Mouse (Mus musculus) forebrain, embryonic 13.5 days (tissue): Measurements from ENCODE around the gene Creb5. TPM values are rescaled to one million over a fixed set of nuclear protein-coding genes. Genes with fewer than 3 reads are reported as not detected.

ENCODE experiments used
- ATAC-seq: fragments of 200-750 bp; cut with Nextera tagmentation; 2 replicates; pipeline ENCODE4 v1.8.0; 2017
- H3K27ac ChIP-seq: fragments of 300-500 bp; sonication (generic); 2 replicates; pipeline ENCODE4 v1.5.1; 2015; ENCODE audit warnings: inconsistent platforms, mild to moderate bottlenecking, moderate library complexity
- H3K27me3 ChIP-seq: fragments of 300-500 bp; sonication (generic); 2 replicates; pipeline ENCODE4 v1.6.1; 2015; ENCODE audit warnings: mild to moderate bottlenecking, inconsistent platforms
- H3K36me3 ChIP-seq: fragments of 300-500 bp; sonication (generic); 2 replicates; pipeline ENCODE4 v1.6.1; 2015; ENCODE audit warnings: mild to moderate bottlenecking, inconsistent platforms; ENCODE audit not compliant: poor library complexity, severe bottlenecking
- H3K4me1 ChIP-seq: fragments of 300-500 bp; sonication (generic); 2 replicates; pipeline ENCODE4 v1.6.1; 2015; ENCODE audit warnings: inconsistent platforms
- H3K4me2 ChIP-seq: fragments of 300-500 bp; sonication (generic); 2 replicates; pipeline ENCODE4 v1.6.1; 2015; ENCODE audit warnings: inconsistent platforms, mild to moderate bottlenecking, moderate library complexity
- H3K4me3 ChIP-seq: fragments of 300-500 bp; sonication (generic); 2 replicates; pipeline ENCODE4 v1.5.1; 2015; ENCODE audit warnings: mild to moderate bottlenecking, inconsistent platforms
- H3K9ac ChIP-seq: fragments of 300-500 bp; sonication (generic); 2 replicates; pipeline ENCODE4 v1.6.1; 2015; ENCODE audit warnings: mild to moderate bottlenecking, inconsistent platforms
- H3K9me3 ChIP-seq: fragments of 300-500 bp; sonication (generic); replicated peaks from 2 replicates; pipeline ENCODE4 v1.6.1; 2016; ENCODE audit warnings: inconsistent platforms
- WGBS: fragments of 180-500 bp; shearing (Covaris S2); methylation state at CpG from one replicate; pipeline ENCODE4 v1.1.7; 2015; 5-methylcytosine and 5-hydroxymethylcytosine counted together
- polyA plus RNA-seq: library from polyadenylated mRNA; unstranded; fragments of >200 nt; fragmentation: Nextera tagmentation; extraction: Ambion mirVana; gene quantifications from 2 replicates; pipeline ENCODE4 v1.2.1, GENCODE M21; 2015

Gene Creb5
- polyA plus RNA-seq, 1 experiment from 2014 or later = 31.7 TPM

GRCm38 (mm10) chr6:53619676-53620075 lies 332.6 kb downstream of the Creb5 start:
- Histone ChIP-seq H3K9ac (no peak overlapping the region), H3K4me1 (peaks cover 41% of the 10 kb centered on the region), H3K27me3 (no peaks in the 10 kb centered on the region), H3K4me3 (no peak overlapping the region), H3K36me3 (no peaks in the 10 kb centered on the region), H3K9me3 (no peaks in the 10 kb centered on the region), H3K27ac (no peak overlapping the region), H3K4me2 (no peak overlapping the region)
- whole genome bisulfite sequencing = 71% methylated on average over 1 of the region's 1 CpGs
- no peak for ATAC-seq

DNA sequence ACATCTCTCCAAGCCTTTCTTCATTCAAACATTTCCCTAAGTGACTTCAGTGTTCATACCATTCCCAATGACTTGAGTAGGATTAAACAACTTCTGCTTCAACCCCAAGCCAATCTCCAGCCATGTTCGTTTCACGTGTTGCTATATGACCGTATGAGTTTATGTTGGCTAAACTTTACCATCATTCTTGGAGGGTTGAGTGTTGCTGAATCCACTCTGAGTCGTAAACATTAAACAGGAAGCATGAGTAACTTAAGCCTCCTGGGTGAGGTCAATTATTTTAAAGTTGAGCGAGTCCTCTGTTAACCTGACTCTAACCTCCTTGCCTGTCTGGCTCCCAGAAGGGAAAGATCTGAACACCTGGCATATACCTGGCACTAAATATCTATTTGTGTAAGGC lies 334.2 kb downstream of the Creb5 start:
- Histone ChIP-seq H3K9me3 (no peaks in the 10 kb centered on the region), H3K27me3 (no peaks in the 10 kb centered on the region), H3K9ac (no peak overlapping the region), H3K4me3 (no peak overlapping the region), H3K36me3 (no peaks in the 10 kb centered on the region), H3K27ac (no peak overlapping the region), H3K4me1 (peaks cover 47% of the 10 kb centered on the region), H3K4me2 (no peak overlapping the region)
- no peak for ATAC-seq
- 88% methylated on average over 5 of the region's 5 CpGs for WGBS

DNA sequence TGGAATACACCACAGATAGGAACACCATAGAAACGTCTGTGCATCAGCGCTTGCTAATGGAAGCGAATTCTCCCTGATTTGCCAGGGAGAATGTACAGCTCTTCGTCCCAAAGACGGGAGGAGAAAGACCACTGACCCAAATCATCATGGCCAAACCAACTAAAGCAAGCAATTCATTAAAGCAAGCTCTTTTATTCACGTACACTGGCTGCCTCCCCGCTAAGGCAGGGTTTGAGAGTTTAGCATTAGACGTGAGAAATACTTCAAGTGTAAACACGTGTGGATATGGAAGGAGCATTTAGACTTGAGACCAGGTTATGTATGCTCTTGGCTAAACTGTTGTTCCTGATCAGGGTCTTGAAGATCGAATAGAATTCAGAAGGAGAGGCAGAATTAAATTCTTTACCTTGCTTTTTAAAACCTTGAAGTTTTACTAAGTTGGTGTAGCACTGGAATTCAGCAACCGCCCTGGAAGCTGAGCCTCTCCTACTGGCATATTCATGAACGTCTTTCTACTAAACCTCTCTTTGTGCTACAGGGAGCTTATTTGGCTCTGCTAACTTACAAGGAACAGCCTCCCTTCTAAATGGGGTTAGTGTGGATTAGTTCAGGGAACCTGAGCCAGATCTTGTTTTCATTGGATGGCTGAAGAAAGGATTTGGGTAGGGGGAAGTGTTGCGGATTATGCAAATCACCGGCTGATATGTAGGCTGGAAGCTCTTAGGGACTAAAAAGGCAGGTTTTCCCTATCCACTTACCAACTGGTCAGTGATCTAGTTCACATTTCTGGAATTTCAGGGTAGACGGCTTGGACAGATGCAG lies 337.6 kb downstream of the Creb5 start:
- no peak overlapping the region for H3K9ac ChIP-seq
- H3K27ac ChIP-seq = peak overlapping the region; percentile 81
- ATAC-seq = peak; percentile 90
- H3K9me3 ChIP-seq = no peaks in the 10 kb centered on the region
- peak overlapping the region; percentile 25 for H3K4me2 ChIP-seq
- 7% methylated on average over 15 of the region's 15 CpGs for WGBS
- H3K27me3 ChIP-seq = no peaks in the 10 kb centered on the region
- no peak overlapping the region for H3K4me3 ChIP-seq
- H3K36me3 ChIP-seq = no peaks in the 10 kb centered on the region
- peaks cover 57% of the 10 kb centered on the region for H3K4me1 ChIP-seq

GRCm38 (mm10) chr6:53626044-53626443 lies 339.0 kb downstream of the Creb5 start:
- H3K4me3 ChIP-seq = no peak overlapping the region
- no peak overlapping the region for H3K9ac ChIP-seq
- no peak for ATAC-seq
- no peak overlapping the region for H3K27ac ChIP-seq
- peaks cover 57% of the 10 kb centered on the region for H3K4me1 ChIP-seq
- 82% methylated on average over 5 of the region's 5 CpGs for WGBS
- no peak overlapping the region for H3K4me2 ChIP-seq
- H3K36me3 ChIP-seq = no peaks in the 10 kb centered on the region
- H3K9me3 ChIP-seq = no peaks in the 10 kb centered on the region
- H3K27me3 ChIP-seq = no peaks in the 10 kb centered on the region

DNA sequence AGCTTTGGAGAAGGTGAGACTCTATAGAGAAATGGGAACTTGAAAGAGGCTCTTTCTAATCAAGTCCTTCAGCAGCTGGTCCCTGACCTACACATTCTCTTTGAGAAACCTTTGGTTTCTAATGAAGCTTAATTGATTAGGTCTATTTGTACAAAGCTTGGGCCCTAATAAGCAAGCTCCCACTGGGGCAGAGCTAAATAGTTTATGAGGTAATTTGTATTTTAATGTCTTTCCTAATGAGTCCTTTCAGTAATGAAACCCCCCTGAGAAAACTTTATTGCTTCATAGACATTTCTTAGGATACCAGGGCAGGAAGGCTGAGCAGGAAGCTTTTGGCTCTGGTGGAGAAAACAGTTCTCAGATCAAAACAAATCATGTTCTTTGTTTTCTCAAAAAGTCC lies 341.6 kb downstream of the Creb5 start:
- no peaks in the 10 kb centered on the region for H3K9me3 ChIP-seq
- H3K27ac ChIP-seq = no peak overlapping the region
- H3K9ac ChIP-seq = no peak overlapping the region
- no peaks in the 10 kb centered on the region for H3K27me3 ChIP-seq
- ATAC-seq = no peak
- H3K4me3 ChIP-seq = no peak overlapping the region
- H3K4me2 ChIP-seq = no peak overlapping the region
- H3K4me1 ChIP-seq = peaks cover 46% of the 10 kb centered on the region
- H3K36me3 ChIP-seq = no peaks in the 10 kb centered on the region

DNA sequence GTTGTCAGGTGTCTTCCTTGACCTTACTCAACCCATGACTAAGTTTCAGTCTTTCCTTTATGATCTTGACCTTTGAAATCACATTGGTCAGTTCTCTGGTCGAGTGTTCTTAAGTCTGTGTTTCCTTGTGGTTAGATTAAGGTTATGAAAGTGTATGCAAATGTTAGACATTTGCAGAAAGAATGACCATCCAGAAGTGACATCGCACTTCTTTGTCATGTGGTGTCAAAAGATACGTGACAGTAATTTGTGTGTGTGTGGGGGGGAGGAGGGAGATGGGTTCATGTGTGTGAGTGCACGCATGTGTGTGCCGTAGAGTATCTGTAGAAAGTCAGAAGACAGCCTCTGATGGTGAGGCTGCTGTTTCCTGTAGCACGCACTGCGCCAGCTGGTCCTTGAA lies 348.4 kb downstream of the Creb5 start:
- Histone ChIP-seq H3K9ac (no peak overlapping the region), H3K4me2 (no peak overlapping the region), H3K36me3 (no peaks in the 10 kb centered on the region), H3K4me1 (peaks cover 27% of the 10 kb centered on the region), H3K9me3 (no peaks in the 10 kb centered on the region), H3K27ac (no peak overlapping the region), H3K4me3 (no peak overlapping the region), H3K27me3 (no peaks in the 10 kb centered on the region)
- 93% methylated on average over 7 of the region's 7 CpGs for WGBS
- no peak for ATAC-seq

GRCm38 (mm10) chr6:53637356-53638351 lies 350.6 kb downstream of the Creb5 start:
- H3K9me3 ChIP-seq = no peaks in the 10 kb centered on the region
- peak; percentile 44; the same call in 1 of the 2 replicates for ATAC-seq
- no peaks in the 10 kb centered on the region for H3K27me3 ChIP-seq
- H3K27ac ChIP-seq = no peak overlapping the region
- no peak overlapping the region for H3K4me3 ChIP-seq
- WGBS = 57% methylated on average over 13 of the region's 13 CpGs
- no peak overlapping the region for H3K9ac ChIP-seq
- H3K4me2 ChIP-seq = no peak overlapping the region
- no peaks in the 10 kb centered on the region for H3K36me3 ChIP-seq
- peaks cover 49% of the 10 kb centered on the region for H3K4me1 ChIP-seq

DNA sequence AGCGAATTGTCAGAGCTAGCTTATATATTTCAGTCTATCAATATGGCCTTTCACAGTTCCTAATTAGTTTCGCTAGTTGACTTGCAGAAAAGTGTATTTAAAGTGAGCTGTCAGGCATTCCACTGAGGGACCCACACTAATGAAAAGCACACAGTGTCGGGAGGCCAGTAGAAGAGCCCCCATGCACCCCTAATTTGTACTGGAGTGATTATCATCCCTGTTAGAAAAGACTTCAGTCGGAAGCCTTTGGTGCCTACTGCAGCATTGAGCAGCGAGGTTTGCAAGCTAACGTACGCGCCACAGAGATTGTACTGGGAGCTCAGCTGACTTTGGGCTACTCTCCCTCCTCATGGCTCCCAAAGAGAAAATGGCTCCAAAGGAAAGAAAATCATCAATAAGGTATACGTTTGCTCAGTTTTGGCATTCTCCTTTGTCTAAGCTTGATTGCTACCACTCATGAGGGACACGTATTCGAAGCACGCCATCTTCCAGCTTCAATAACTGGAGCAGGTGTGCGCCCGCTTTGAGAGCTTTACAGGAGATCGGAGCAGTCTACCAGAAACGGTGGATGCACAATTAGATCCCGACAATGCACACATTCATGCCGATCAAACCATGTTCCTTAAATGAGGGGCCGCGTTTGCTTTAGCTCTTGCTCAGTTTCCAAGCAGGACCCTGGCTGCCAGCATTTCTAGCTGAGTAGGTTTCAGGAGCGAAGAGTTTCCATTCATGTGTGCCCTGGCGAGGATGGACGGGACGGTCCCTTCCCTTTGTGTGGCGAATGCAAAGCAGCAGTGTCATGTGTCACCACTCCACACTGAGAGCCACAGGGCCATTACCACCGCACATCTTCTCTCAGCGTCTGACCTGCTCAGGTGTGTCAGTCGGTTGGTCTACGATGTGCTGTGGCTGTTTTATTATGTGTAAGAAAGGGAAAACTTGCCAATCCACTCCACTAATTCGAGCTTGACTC lies 354.8 kb downstream of the Creb5 start:
- H3K27ac ChIP-seq = peak overlapping the region; percentile 86
- H3K27me3 ChIP-seq = no peaks in the 10 kb centered on the region
- no peaks in the 10 kb centered on the region for H3K9me3 ChIP-seq
- peak overlapping the region; percentile 9; the same call in 1 of the 2 replicates for H3K4me3 ChIP-seq
- peak overlapping the region; percentile 31; the same call in 1 of the 2 replicates for H3K9ac ChIP-seq
- H3K4me2 ChIP-seq = peak overlapping the region; percentile 51
- 39% methylated on average over 30 of the region's 30 CpGs for WGBS
- H3K36me3 ChIP-seq = no peaks in the 10 kb centered on the region
- peaks cover 62% of the 10 kb centered on the region for H3K4me1 ChIP-seq
- ATAC-seq = peak; percentile 73

DNA sequence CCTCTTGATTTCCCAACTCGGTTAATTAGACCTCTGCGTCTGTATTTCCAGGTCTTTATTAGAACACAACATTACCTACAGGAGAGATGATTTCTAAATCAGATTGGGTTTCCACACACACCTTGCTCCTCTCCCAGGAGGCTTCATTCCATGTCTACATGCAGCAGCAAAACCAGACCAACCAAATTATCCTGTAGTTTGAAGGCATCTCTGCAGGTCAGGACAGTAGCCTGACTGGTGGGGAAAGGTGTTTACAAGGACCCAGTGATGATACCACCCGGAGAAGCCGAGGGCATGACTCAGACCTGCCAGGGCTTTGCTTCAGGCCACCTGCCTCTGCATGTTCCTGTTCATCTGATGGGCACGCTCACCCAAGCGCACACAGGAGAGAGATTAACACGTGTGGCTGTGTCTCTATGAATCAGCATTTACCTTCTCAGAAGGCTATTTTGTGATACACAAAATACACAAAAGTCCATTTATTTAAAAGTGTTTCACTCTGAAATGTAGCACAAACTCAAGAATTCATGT lies 355.8 kb downstream of the Creb5 start:
- Histone ChIP-seq H3K4me2 (peak overlapping the region; percentile 51), H3K4me3 (no peak overlapping the region), H3K4me1 (peaks cover 56% of the 10 kb centered on the region), H3K36me3 (no peaks in the 10 kb centered on the region), H3K27me3 (no peaks in the 10 kb centered on the region), H3K9me3 (no peaks in the 10 kb centered on the region), H3K27ac (peak overlapping the region; percentile 86), H3K9ac (no peak overlapping the region)
- 53% methylated on average over 7 of the region's 7 CpGs for WGBS
- no peak for ATAC-seq

DNA sequence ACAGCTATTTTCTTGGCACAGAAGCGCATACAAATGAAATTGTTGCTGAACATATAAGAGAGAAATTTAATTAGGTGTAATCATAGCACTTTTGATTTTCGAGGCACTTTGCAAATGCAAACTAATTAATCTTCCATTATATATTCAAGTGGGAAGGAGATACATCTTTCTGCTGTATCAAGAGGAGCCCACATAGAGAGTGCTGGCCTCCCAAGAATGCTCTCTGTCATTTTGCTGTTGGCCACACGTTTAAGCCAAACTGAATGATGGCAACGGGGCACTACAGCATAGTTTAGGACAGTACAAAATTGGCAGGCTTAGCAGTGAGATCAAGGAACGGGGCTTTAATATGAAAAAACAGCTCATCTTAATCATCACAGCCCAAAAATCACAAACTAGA lies 356.4 kb downstream of the Creb5 start:
- Histone ChIP-seq H3K4me1 (peaks cover 50% of the 10 kb centered on the region), H3K36me3 (no peaks in the 10 kb centered on the region), H3K9me3 (no peaks in the 10 kb centered on the region), H3K4me2 (peak overlapping the region; percentile 51; the same call in 1 of the 2 replicates), H3K27me3 (no peaks in the 10 kb centered on the region), H3K9ac (no peak overlapping the region), H3K4me3 (no peak overlapping the region), H3K27ac (peak overlapping the region; percentile 86)
- 0 out of 2 replicates have a peak, but pooled peaks have one; percentile 17 for ATAC-seq
- 37% methylated on average over 5 of the region's 5 CpGs for WGBS

GRCm38 (mm10) chr6:53644056-53644455 lies 357.0 kb downstream of the Creb5 start:
- ATAC-seq = peak; percentile 31; the same call in 1 of the 2 replicates
- Histone ChIP-seq H3K27me3 (no peaks in the 10 kb centered on the region), H3K9ac (no peak overlapping the region), H3K27ac (peak overlapping the region; percentile 86), H3K4me1 (peaks cover 45% of the 10 kb centered on the region), H3K36me3 (no peaks in the 10 kb centered on the region), H3K4me3 (no peak overlapping the region), H3K4me2 (peak overlapping the region; percentile 51), H3K9me3 (no peaks in the 10 kb centered on the region)
- 20% methylated on average over 6 of the region's 6 CpGs for WGBS
